Mouse (Mus musculus): ENCODE data around the gene Pde6b.

DNA sequence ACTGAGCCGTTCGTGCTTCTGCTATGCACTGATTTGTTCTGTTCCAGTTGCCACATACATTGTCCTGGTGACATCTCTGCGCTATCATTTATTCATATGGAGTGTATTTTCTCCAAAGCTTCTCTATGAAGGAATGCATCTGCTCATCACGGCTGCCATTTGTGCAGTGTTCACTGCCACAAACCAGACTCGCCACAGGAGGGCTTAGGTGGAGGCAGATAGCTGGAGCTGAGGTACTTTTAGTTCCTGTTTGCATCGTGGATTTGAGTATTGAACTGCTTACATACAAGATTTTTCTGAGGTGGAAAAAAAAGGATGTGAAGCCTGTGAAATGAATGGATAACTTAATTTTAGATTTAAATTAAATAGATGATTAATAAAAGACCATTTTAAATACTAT is 40.3 kb upstream of the Pde6b start:
- no peak for TF ChIP-seq CTCF (IDR thresholded peaks at IDR 0.05; ENCODE audit: low read depth, low read length)
- TF ChIP-seq POLR2AphosphoS5 (IDR thresholded peaks at IDR 0.05; ENCODE audit: insufficient replicate concordance, low read depth, low read length) = no peak
- TF ChIP-seq TAL1 (conservative IDR thresholded peaks at IDR 0.05; ENCODE audit: low read depth, low read length) = no peak
- TF ChIP-seq GATA1 (IDR thresholded peaks at IDR 0.05; ENCODE audit: borderline replicate concordance, low read length) = no peak

Measured in G1E (cell line).